Mouse (Mus musculus) small intestine, adult 2 months (tissue): ENCODE results near the gene Plekha8. TPM values are rescaled to one million over a fixed set of nuclear protein-coding genes. Genes with fewer than 3 reads are reported as not detected.

Experiments
- H3K27ac ChIP-seq: fragments of 200-500 bp; 2 replicates; pipeline ENCODE4 v1.5.1; 2012; ENCODE audit warnings: low read depth, low read length, control low read depth, inconsistent platforms; ENCODE audit not compliant: insufficient read depth
- H3K27me3 ChIP-seq: fragments of 200-500 bp; 2 replicates; pipeline ENCODE4 v1.6.1; 2012; ENCODE audit warnings: mild to moderate bottlenecking, moderate library complexity, low read length, inconsistent platforms; ENCODE audit not compliant: control insufficient read depth, insufficient read depth
- H3K36me3 ChIP-seq: fragments of 200-500 bp; 2 replicates; pipeline ENCODE4 v1.6.1; 2012; ENCODE audit warnings: mild to moderate bottlenecking, low read length, control low read depth, inconsistent platforms; ENCODE audit not compliant: control insufficient read depth, insufficient read depth
- H3K4me1 ChIP-seq: fragments of 200-500 bp; 2 replicates; pipeline ENCODE4 v1.6.1; 2012; ENCODE audit warnings: low read length, inconsistent platforms, mixed read lengths; ENCODE audit not compliant: control insufficient read depth, insufficient read depth, insufficient read length
- H3K4me3 ChIP-seq: fragments of 200-500 bp; 2 replicates; pipeline ENCODE4 v1.5.1; 2012; ENCODE audit warnings: low read depth, mild to moderate bottlenecking, control low read depth, inconsistent platforms, low read length, moderate library complexity
- CTCF ChIP-seq: fragments of 200-500 bp; IDR thresholded peaks from 2 replicates; pipeline ENCODE4 v1.5.1; 2012; ENCODE audit warnings: low read depth, mild to moderate bottlenecking, control low read depth, inconsistent platforms, low read length, moderate library complexity, mixed read lengths; ENCODE audit not compliant: insufficient replicate concordance, insufficient read length; ENCODE audit errors: extremely low read depth
- POLR2A ChIP-seq: fragments of 200-500 bp; IDR thresholded peaks from 2 replicates; pipeline ENCODE4 v1.6.1; 2012; ENCODE audit warnings: low read depth, mild to moderate bottlenecking, control low read depth, inconsistent platforms, low read length, moderate library complexity
- WGBS: fragments of 180-500 bp; shearing (Covaris S2); methylation state at CpG from one replicate; pipeline ENCODE4 v1.1.7; 2018; 5-methylcytosine and 5-hydroxymethylcytosine counted together
- polyA plus RNA-seq: library from polyadenylated mRNA; depleted of rRNA; stranded (reverse); fragments of >200 nt; gene quantifications from 2 replicates; pipeline ENCODE4 v1.2.3, GENCODE M21; 2012

Plekha8 gene
- polyA plus RNA-seq, 1 experiment, result 5.1 TPM

DNA sequence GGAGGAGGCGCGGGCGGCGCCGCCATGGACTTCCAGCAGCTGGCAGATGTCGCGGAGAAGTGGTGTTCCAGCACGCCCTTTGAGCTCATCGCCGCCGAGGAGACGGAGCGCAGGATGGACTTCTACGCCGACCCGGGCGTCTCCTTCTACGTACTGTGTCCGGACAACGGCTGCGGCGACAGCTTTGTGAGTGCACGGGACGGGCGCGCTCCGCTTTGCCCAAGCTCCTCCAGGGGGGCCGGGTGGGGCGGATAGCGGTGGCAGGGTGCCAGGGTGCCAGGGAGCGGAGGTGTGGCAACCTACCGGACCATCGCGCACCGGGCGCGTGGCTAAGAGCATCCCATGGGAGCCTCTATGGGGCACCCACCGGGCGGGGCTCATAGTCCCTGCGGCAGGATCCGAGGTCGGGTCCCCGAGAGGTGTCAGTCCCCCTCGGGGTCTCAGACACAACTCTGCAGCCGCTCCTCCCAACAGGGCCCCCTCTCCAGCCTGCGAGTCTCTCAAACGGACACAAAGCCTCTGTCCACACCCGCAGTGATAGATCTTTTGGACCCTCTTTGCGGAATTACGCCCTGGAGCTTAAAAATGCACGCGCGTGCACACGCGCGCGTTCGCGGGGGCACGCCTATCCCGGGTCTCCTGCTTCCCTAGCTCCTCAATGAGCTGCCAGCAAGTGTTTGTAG is 87.0 kb downstream of the Plekha8 start:
- TF ChIP-seq CTCF, result no peak
- peak; percentile 34; the same call in 1 of the 2 replicates for TF ChIP-seq POLR2A
- Histone ChIP-seq H3K4me3 (peak overlapping the region; percentile 88), H3K36me3 (no peaks in the 10 kb centered on the region), H3K4me1 (peaks cover 11% of the 10 kb centered on the region), H3K27me3 (no peaks in the 10 kb centered on the region), H3K27ac (peak overlapping the region; percentile 40)
- WGBS, result under 1% methylated on average over 61 of the region's 61 CpGs

DNA sequence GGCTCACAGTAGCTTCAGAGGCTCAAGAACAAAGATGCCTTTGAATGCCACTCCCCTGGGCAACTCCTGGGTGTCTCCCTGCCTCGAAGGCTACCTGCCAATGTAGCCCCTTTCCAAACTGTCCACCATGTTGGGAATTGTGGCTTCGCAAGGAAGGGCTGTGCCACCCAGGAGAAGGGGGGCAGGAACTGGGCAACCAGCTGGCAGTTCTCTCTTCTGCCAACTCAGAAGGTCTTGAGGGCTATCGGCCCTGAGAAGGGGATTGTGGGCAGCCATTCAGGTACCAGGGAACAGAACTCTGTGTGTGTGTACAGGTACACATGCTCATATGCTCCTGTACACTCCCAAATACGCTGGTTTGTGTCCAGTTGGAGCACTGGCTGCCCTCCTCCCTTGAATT is 89.2 kb downstream of the Plekha8 start:
- H3K36me3 ChIP-seq, result no peaks in the 10 kb centered on the region
- WGBS, result 72% methylated on average over 4 of the region's 4 CpGs
- H3K27ac ChIP-seq, result no peak overlapping the region
- H3K4me1 ChIP-seq, result peaks cover 11% of the 10 kb centered on the region
- TF ChIP-seq POLR2A, result no peak
- no peak for TF ChIP-seq CTCF
- no peaks in the 10 kb centered on the region for H3K27me3 ChIP-seq
- H3K4me3 ChIP-seq, result no peak overlapping the region

DNA sequence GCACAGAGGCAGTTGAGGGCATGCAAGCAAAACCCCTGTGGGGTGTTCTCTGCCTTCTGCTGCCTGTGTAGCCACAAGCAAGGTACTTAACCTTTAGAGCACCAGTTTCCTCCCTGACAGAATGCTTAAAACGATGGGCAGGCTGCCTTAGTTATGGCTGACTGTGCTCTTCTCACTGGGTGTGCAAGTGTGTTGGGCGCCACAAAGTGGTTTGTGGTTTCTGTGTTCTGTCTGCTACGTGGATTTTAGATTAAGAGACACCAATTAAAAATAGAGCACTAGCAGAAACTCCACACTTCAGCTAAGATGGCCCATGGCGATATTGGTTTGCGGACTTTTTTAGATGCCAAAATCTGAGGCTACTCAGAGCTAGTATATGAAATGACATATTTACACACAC is 90.2 kb downstream of the Plekha8 start:
- H3K27ac ChIP-seq, result no peak overlapping the region
- TF ChIP-seq POLR2A (no peak), CTCF (no peak)
- H3K4me3 ChIP-seq, result no peak overlapping the region
- H3K36me3 ChIP-seq, result no peaks in the 10 kb centered on the region
- H3K27me3 ChIP-seq, result no peaks in the 10 kb centered on the region
- 80% methylated on average over 5 of the region's 5 CpGs for WGBS
- H3K4me1 ChIP-seq, result peaks cover 11% of the 10 kb centered on the region

DNA sequence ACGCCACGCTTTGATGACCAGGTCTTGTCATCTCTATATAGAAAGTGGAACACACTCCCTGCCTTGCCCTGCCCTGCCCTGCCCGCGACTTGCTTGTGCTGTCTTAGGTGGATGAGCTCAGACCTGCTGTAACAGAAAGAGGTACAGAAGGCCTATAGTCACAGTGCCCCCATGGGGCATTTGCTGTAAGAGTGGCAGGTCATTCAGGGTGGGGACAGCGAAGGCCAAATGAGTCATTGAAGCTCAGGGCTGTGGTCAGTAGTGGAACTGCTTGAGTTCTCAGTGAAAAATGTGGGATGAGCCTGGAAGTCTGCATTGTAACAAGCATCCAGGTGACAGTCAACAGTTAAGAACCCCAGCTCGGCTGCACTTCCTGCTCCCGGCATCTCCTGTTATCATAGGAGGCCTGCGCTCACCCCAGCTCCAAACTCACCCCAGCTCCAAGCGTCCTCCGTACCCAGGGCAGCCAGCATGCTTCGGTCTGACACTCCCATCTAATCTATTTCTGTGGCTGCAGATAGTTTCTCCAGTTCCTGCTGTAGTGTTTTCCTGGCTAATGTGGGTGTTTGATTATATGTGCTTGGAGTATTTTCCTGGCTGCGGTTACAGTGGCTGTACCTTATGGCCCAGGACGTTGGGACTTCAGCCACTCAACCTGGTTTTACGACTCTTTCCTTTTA is 90.9 kb downstream of the Plekha8 start:
- no peak for TF ChIP-seq CTCF
- no peak for TF ChIP-seq POLR2A
- WGBS, result 45% methylated on average over 14 of the region's 14 CpGs
- Histone ChIP-seq H3K4me1 (peaks cover 10% of the 10 kb centered on the region), H3K27me3 (no peaks in the 10 kb centered on the region), H3K36me3 (no peaks in the 10 kb centered on the region), H3K4me3 (no peak overlapping the region), H3K27ac (no peak overlapping the region)

DNA sequence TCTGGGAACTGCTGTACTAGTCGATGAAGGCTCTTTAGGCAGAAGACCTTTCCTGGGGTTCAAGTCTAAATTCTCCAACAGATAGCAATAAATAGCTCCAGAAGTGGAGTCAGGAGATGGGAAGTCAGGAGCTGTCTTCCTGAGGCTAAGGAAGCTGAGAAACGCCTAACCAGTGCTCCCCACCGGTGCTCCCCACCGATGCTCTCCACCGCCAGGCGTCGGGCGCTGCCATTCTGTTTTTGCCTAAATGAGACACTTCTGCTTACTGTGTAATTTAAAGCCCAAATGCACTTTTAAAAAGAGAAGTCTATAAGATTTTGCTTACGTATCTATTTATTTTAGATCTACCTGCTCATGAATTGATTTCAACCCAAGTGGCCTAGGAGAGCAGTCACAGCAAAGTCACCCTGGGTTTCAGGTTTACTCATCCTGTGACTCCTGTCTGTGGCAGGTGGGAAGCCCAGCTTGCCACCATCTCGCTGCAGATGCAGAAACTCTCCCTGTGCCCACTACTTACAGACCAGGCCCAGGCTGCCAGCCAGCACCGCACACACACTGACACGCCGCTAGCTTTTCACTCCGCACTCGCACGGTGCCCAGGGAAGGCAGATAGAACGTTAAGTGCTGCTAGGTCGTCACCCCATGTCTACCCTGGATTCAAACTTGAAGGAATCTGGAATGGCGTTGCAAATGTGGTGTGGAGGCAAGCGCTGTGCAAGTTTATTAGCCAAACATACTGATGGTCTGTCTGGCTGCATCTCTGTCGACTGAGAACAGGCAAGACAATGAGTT is 92.2 kb downstream of the Plekha8 start:
- Histone ChIP-seq H3K4me3 (no peak overlapping the region), H3K36me3 (no peaks in the 10 kb centered on the region), H3K27me3 (no peaks in the 10 kb centered on the region), H3K27ac (no peak overlapping the region), H3K4me1 (peaks cover 5% of the 10 kb centered on the region)
- WGBS, result 90% methylated on average over 21 of the region's 21 CpGs
- TF ChIP-seq CTCF (no peak), POLR2A (no peak)

DNA sequence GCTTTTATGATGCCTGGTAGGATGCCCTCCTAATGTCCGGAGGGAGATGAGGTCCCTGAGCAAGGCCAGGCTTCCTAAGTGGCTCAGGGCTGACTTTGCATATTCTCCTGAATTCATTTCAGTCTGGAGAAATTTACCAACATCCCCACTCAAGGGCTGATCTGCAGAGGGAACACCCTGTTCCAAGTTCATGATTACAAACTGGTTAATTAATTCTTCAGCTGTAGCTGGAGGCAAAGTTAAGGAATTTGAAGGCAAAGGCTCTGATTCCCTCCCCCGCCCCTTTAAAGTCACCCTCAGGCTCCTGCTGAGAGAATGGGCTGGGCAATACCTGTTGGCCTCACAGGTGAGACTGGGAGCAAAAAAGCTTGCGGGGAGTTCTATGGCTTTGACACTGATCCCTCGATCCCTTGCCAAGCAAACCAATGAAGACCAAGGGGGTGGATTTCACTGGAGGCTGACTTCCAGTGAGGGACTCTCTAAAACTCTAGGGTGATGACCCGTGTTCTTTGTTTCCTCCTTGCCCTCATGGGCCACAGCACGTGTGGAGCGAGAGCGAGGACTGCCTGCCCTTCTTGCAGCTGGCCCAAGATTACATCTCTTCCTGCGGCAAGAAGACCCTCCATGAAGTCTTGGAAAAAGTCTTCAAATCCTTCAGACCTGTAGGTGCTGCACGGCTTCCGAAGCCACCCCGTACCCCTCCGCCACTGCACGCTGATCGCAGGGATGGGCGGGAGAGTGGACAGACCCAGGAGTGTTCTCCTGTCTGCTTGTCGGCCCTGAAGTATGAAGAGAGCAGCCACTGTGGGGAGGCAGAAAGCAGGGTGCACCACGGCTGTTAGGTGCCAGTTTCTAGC is 93.8 kb downstream of the Plekha8 start:
- H3K36me3 ChIP-seq, result no peaks in the 10 kb centered on the region
- no peak for TF ChIP-seq CTCF
- WGBS, result 80% methylated on average over 18 of the region's 18 CpGs
- H3K27ac ChIP-seq, result no peak overlapping the region
- no peaks in the 10 kb centered on the region for H3K27me3 ChIP-seq
- H3K4me1 ChIP-seq, result peaks cover 2% of the 10 kb centered on the region; the same call in 1 of the 2 replicates
- no peak overlapping the region for H3K4me3 ChIP-seq
